Mouse (Mus musculus): ENCODE data around the gene Tnfrsf4.

Tnfrsf4 gene

GRCm38 (mm10) chr4:156013637-156014036 is at the start of gene Tnfrsf4:
Tnfrsf4 (plus strand) TSS chr4:156013843.
- no peak for DNase-seq (ENCODE audit: extremely low spot score, low read depth, low spot score)

DNA sequence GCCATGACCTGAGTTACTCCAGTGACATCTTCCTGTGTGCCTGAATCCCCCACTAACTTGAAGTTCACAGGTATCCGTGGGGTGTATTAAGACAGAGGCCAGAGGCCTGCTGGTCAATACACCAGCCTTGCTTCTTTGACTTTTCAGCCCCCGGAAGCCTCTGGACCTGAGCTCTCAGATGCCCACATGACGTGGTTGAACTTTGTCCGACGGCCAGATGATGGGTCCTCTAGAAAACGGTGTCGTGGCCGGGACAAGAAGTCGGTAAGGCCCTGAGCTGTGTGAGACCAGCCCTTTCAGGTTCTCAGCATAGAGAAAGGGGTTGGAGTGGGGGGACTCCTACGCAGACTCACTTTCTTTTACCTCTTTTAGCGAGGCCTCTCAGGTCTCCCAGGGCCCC is 49.2 kb upstream of the Tnfrsf4 start:
- DNase-seq (ENCODE audit: extremely low spot score, low read depth, low spot score): no peak

- no peak for DNase-seq (ENCODE audit: extremely low spot score, low read depth, low spot score)
These were observed 44.5 kb upstream of the Tnfrsf4 start for GRCm38 (mm10) chr4:155969043-155969653.

DNA sequence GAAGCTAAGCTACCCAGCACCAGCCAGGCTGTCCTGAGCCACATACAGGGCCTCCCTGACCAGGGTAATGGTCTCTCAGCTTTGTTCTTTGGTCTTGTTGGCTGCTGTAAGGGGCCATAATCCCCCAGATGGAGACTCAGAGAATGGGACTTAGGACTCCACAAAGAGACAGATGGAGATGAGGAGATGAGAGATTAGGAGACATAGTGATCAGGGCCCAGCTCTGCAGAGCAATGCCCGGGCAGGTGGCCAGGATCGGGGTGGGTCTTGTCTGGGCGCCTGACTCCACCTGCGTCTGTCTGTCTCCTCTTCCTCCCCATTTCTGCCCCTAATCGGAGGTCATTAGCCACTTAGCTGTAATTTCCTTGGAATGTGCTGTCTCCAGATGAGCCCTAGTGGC is 43.4 kb upstream of the Tnfrsf4 start:
- DNase-seq (ENCODE audit: extremely low spot score, low read depth, low spot score): no peak

DNA sequence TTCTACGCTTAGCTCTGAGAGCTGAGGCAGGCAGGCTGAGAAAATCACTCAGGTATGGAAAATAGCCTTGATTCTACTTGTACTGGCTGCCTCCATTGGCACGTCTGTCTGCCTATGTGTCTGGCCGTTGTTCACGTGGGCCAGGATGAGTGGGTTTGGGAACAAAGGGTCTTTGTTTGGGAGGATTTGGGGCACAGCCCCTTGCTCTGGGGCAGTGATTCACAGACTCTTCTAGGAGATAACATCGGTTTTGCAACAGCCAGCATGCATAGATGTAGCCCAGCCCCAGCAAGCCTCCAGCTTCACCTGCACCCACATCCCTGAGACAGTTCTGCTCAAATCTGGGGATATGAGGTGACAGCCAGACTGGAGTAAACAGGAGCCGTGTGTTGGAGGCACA is 41.0 kb upstream of the Tnfrsf4 start:
- no peak for DNase-seq (ENCODE audit: extremely low spot score, low read depth, low spot score)

GRCm38 (mm10) chr4:155973239-155973638 is 40.4 kb upstream of the Tnfrsf4 start:
- DNase-seq (ENCODE audit: extremely low spot score, low read depth, low spot score): no peak

DNA sequence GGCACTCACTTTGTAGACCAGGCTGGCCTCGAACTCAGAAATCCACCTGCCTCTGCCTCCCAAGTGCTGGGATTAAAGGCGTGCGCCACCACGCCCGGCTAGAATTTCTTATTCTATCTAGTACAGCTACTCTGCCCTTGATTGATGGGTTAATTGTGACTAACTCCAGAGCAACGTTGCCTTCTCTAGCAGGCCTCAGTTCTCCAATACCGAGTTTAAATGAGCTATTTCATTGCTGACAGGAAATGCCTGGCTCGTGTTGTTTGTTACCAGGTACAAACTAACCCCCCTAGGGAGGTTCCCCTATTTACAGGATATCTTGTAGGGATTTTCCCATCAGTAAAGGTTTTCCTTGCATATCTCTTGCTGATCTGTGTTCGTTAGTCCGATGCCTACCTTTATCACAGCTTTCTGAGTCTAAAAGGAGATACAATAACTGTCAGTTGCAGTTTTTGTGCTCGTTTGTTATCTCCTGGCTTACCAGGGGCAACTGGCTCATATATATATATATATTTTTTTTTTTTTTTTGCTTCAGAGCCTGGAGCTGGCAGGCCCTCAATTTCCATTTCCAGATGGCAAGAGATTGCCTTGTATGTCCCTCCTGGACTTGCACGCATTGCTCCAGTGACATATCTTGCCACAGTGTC is 32.1 kb upstream of the Tnfrsf4 start:
- DNase-seq (ENCODE audit: extremely low spot score, low read depth, low spot score): no peak

DNA sequence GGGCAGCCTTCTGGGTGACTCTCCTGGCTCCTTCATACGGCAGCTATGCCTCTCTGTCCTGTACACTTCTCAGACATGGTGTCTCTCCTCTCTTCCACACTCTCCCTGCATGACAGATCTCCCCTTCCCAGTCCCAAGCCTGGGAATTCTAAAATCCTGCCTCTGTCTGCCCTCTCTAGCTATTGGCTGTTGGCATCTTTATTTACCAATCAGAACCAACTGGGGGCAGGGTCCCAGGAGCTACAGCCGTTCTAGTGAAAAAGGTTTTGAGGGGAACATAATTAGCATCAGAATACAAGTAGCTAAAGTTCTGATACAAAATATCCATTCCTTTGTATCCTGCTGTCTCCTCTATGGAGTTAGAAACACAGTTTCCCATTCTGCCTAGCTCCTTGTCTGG is 29.9 kb upstream of the Tnfrsf4 start:
- DNase-seq (ENCODE audit: extremely low spot score, low read depth, low spot score): no peak

- no peak for DNase-seq (ENCODE audit: extremely low spot score, low read depth, low spot score)
These were observed 22.3 kb upstream of the Tnfrsf4 start for GRCm38 (mm10) chr4:155991211-155991907.

DNA sequence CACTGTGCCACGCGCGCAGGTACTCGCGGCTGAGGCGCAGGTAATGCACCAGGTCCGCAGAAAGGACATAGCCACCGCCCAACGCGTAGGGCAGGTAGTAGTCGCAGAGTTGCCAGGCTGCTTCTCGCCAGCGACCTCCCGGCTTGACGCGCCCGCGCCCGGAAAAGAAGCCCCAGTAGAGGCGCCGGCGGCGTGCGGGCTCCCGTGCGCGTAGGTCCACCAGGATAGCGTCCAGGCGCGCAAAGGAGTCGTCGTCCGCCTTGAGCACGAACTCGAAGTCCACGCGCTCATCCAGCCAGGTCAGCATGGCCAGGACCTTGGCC is 21.8 kb upstream of the Tnfrsf4 start:
- DNase-seq (ENCODE audit: extremely low spot score, low read depth, low spot score): no peak

- peak; percentile 49 for DNase-seq (ENCODE audit: extremely low spot score, low read depth, low spot score)
These were observed 21.3 kb upstream of the Tnfrsf4 start, which contains the start of the genes B3galt6 and Sdf4 for GRCm38 (mm10) chr4:155992241-155992905. B3galt6 (minus strand) TSS chr4:155992649. Sdf4 (plus strand) TSS chr4:155992872.

- DNase-seq (ENCODE audit: extremely low spot score, low read depth, low spot score): peak; percentile 72
These were observed 20.6 kb upstream of the Tnfrsf4 start for GRCm38 (mm10) chr4:155992906-155993547.

DNA sequence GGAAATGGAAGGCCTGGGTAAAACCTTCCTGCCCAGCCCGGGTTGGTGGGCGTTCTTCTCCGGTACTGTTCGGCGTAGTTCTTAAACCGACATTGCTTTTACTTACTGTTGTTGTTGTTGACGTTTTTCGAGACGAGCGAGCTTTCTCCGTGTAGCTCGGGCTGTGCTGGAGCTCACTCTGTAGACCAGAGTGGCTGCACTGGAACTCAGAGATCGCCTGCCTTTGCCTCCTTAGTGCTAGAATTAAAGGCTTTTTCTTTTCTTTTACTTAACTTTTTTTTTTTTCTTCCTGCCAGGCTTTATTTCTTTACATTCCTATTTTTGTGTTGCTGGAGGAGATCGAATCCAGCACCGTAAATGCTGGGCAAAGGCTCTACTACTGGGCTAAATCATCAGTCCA is 20.0 kb upstream of the Tnfrsf4 start:
- DNase-seq (ENCODE audit: extremely low spot score, low read depth, low spot score): no peak

- no peak for DNase-seq (ENCODE audit: extremely low spot score, low read depth, low spot score)
These were observed 9.5 kb upstream of the Tnfrsf4 start for GRCm38 (mm10) chr4:156004109-156004508.

DNA sequence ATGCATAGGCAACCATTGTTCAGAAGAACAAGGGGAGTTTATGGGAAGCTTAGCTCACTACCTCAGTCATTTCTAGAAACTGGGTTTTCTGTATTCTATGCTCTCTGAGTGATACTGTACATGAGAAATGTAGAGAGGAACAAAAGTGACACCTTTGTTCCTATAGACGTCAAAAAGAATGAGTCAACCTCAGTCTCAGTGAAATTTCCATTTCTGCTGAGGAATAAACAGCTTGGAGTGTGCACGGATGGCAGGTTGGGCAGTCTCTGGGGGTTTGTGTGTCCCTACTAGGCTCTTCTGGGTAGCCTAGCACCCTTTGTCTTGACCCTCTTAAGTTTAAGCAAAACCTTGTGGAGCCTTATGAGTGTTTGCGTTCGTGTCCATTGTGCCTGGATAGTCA is 5.3 kb upstream of the Tnfrsf4 start:
- DNase-seq (ENCODE audit: extremely low spot score, low read depth, low spot score): no peak

- DNase-seq (ENCODE audit: extremely low spot score, low read depth, low spot score): no peak
These were observed 793 bp downstream of the Tnfrsf4 start for GRCm38 (mm10) chr4:156014436-156014835.

DNA sequence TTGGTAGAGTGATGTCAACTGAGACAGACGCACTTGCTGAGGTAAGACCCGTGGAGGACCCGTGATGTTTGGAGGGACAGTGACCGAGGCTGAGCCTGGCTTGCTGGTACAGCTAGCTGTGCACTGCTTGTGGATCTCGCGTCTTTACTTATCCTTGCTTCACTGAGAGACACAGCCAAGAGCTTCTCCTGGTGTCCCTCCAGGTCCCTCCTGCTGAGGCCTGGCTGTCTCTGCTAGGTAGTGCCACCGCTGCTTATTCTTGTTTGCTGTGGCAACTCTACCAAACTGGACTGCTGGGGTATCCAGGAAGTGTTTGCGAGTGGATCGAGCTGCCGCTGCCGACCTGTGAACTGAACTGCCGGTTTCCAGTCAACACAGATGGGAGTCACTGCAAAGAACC is 6.1 kb downstream of the Tnfrsf4 start:
- no peak for DNase-seq (ENCODE audit: extremely low spot score, low read depth, low spot score)

DNA sequence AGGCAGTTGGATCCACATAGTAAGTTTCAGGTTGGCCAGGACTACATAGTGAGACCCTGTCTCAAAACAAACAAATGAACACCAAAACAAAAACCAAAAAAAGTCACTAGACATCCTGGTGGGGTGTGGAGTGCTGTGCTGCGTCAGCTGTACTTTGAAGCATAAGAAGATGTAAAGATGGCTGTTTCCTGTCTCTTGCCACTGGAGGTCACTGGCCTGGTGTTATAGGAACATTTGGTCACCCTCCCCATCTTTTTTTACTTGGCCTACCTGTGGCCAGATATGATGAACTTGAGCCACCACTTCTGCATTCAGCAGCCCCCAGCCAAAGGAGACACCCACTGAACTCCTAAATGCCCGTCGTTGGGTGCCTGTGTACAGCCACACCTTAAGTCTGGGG is 7.7 kb downstream of the Tnfrsf4 start:
- no peak for DNase-seq (ENCODE audit: extremely low spot score, low read depth, low spot score)

DNA sequence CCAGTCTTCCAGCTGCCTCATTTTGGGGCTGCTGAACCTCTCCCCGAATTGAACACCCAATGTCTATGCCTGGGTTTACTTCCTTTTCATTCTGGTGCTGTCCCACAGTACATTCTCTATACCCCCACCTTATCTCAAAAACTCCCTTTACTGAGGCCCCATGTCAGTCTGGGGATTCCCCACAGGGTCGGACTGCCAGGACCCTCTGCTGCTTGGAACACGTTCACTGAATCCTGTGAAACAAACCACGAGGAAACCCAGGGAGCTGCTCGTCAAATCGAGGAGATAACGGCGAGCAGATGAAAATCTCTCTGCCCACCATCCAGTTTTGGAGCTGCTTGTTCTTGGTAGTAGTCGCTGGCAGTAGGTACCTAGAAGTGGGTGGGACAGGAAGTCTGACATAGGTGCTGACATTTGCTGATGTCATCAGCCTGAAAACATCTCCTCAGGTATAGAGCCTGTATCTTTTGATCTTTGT is 8.3 kb downstream of the Tnfrsf4 start:
- no peak for DNase-seq (ENCODE audit: extremely low spot score, low read depth, low spot score)

DNA sequence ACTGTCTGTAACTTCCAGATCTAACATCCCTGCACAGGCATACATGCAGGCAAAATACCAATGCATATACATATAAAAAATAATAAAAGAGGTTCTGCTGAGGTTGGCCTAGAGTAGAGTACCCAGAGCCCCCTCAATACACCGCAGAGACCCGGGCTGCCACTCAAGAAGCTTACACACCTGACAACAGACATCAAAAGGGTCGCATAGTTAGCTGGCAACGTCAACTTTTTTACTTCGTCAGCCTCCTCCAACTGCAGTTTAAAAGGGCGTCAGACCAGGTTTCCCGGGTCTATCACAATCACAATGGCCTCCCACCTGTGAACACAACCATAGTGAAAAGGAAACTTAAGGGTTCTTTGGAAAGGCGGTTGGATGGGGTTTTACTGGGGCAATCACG is 9.9 kb downstream of the Tnfrsf4 start:
- DNase-seq (ENCODE audit: extremely low spot score, low read depth, low spot score): no peak

DNA sequence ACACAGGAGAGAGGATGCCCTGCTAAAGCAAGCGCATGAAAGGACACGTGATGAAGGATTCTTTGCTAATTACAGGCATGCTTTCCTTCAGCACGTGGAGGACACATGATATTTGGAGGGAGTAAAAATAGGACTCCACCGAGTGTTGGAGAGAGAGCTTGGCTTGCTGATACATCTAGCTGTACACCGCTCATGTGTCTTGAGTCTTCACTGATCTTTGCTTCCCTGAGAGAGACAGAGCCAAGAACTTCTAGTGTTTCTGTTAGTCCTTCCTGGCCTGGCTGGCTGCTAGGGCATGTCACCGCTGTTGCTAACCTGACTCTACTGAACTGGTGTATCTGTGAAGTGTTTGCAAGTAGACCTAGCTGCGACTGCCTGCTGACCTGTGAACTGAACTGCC is 10.5 kb downstream of the Tnfrsf4 start:
- DNase-seq (ENCODE audit: extremely low spot score, low read depth, low spot score): no peak

Measured in hindlimb bud, embryonic 11.5 days (tissue).